Mouse (Mus musculus) hindbrain, embryonic 14.5 days (tissue): ENCODE measurements around the gene Gm10337. TPM values are rescaled to one million over a fixed set of nuclear protein-coding genes. Genes with fewer than 3 reads are reported as not detected.

Experiments
- ATAC-seq: fragments of 200-750 bp; cut with Nextera tagmentation; 2 replicates; pipeline ENCODE4 v1.8.0; 2017; ENCODE audit warnings: moderate number of reproducible peaks, mild to moderate bottlenecking, moderate TSS enrichment, moderate library complexity; ENCODE audit not compliant: low FRiP score
- DNase-seq: peaks from one replicate; pipeline ENCODE4 v3.0.0-alpha.2; 2015; ENCODE audit warnings: low spot score
- H3K27ac ChIP-seq: fragments of 300-500 bp; sonication (generic); 2 replicates; pipeline ENCODE4 v1.5.1; 2014; ENCODE audit warnings: mild to moderate bottlenecking, moderate library complexity
- H3K27me3 ChIP-seq: fragments of 300-500 bp; sonication (generic); 2 replicates; pipeline ENCODE4 v1.6.1; 2014; ENCODE audit warnings: mild to moderate bottlenecking, low read length, mixed read lengths; ENCODE audit not compliant: control insufficient read depth, insufficient read depth
- H3K36me3 ChIP-seq: fragments of 300-500 bp; sonication (generic); replicated peaks from 2 replicates; pipeline ENCODE4 v1.6.1; 2014; ENCODE audit not compliant: control insufficient read depth, insufficient read depth
- H3K4me1 ChIP-seq: fragments of 300-500 bp; sonication (generic); replicated peaks from 2 replicates; pipeline ENCODE4 v1.6.1; 2014; ENCODE audit warnings: antibody characterized with exemption, low read length, mixed read lengths; ENCODE audit not compliant: control insufficient read depth, insufficient read depth
- H3K4me2 ChIP-seq: fragments of 300-500 bp; sonication (generic); replicated peaks from 2 replicates; pipeline ENCODE4 v1.6.1; 2014; ENCODE audit warnings: mild to moderate bottlenecking, moderate library complexity
- H3K4me3 ChIP-seq: fragments of 300-500 bp; sonication (generic); replicated peaks from 2 replicates; pipeline ENCODE4 v1.5.1; 2014; ENCODE audit warnings: mild to moderate bottlenecking, low read length
- H3K9ac ChIP-seq: fragments of 300-500 bp; sonication (generic); 2 replicates; pipeline ENCODE4 v1.6.1; 2014
- H3K9me3 ChIP-seq: fragments of 300-500 bp; sonication (generic); 2 replicates; pipeline ENCODE4 v1.6.1; 2016; ENCODE audit warnings: low read length; ENCODE audit not compliant: control insufficient read depth
- WGBS: fragments of 180-500 bp; shearing (Covaris S2); extraction: QIAGEN DNeasy Blood & Tissue Kit; methylation state at CpG from one replicate; pipeline ENCODE4 v1.1.7; 2014; 5-methylcytosine and 5-hydroxymethylcytosine counted together
- polyA plus RNA-seq: library from polyadenylated mRNA; unstranded; fragments of >200 nt; fragmentation: Nextera tagmentation; extraction: Ambion mirVana; gene quantifications from 2 replicates; pipeline ENCODE4 v1.2.1, GENCODE M21; 2014

Gm10337 gene
- polyA plus RNA-seq, 1 experiment from 2014 or later: 9.6 TPM

DNA sequence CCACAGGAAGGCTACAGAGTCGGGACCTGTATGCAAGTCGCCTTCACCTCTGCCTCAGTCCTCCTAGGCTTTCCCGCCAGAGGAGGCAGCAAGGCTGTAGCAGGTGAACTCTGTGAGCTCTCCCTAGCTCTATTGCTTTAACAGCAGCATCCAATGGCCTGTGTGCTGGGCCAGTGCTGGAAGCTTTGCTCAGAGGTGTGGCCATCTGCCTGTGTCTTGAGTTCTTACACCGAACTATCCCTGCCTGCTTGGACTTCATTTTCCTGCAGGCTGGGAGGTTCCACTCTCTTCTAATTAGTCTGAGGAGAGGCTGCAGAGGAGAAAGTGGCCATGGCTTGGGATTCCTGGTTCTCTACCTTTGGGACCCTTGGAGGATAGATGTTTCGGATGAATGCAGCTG, 8.5 kb downstream of the Gm10337 start:
- Histone ChIP-seq H3K4me2 (peak overlapping the region; percentile 65), H3K9me3 (no peaks in the 10 kb centered on the region), H3K9ac (peak overlapping the region; percentile 40; the same call in 1 of the 2 replicates), H3K27me3 (no peaks in the 10 kb centered on the region), H3K4me3 (no peak overlapping the region), H3K4me1 (peaks cover 55% of the 10 kb centered on the region), H3K36me3 (peaks cover 18% of the 10 kb centered on the region; the same call in 1 of the 2 replicates), H3K27ac (peak overlapping the region; percentile 84)
- WGBS: 25% methylated on average over 5 of the region's 5 CpGs
- ATAC-seq (no peak), DNase-seq (no peak)

DNA sequence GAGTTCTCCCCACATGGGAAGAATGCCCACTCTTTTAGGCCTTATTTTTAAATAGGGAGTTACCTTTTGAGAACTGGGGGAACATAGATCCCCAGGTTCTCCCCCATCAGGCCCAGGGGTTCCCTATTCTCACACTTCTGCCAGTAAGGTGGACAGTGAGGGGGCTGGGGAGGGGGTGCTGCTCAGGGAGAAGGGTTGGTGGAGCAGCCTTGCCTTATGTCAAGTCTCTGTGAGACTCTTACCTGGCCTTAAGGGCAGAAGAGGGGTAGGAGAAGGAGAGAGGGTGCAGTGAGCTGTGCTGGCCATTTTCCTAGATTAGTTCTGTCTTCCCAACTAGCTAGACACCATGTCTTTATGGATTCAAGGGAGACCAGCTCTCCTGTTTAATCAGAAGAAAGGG, 8.9 kb downstream of the Gm10337 start:
- peaks cover 16% of the 10 kb centered on the region; the same call in 1 of the 2 replicates for H3K36me3 ChIP-seq
- H3K27ac ChIP-seq: peak overlapping the region; percentile 84
- no peaks in the 10 kb centered on the region for H3K9me3 ChIP-seq
- ATAC-seq: no peak
- H3K9ac ChIP-seq: peak overlapping the region; percentile 40; the same call in 1 of the 2 replicates
- DNase-seq: no peak
- no peak overlapping the region for H3K4me3 ChIP-seq
- peaks cover 55% of the 10 kb centered on the region for H3K4me1 ChIP-seq
- peak overlapping the region; percentile 65; the same call in 1 of the 2 replicates for H3K4me2 ChIP-seq
- no peaks in the 10 kb centered on the region for H3K27me3 ChIP-seq

DNA sequence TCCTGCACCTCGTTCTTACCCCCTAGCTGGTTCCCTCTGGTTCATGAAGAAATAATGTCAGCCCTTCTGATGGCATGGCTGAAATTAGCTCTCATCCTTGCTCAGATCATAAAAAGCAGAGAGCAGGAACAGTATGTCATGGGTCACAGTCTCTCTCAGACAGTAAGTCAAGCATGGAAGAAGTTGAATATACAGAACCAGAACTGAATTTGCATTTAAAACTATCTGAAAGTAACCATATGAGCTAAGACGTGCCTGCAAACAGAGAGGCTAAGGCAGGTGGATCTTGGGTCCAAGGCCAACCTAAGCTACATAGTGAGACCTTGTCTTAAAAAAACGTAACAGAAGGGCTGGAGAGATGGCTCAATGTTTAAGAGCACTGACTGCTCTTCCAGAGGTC, 9.5 kb downstream of the Gm10337 start:
- H3K4me3 ChIP-seq: no peak overlapping the region
- H3K9ac ChIP-seq: 0 out of 2 replicates have a peak overlapping the region, but pooled peaks have one; percentile 40
- peak overlapping the region; percentile 84 for H3K27ac ChIP-seq
- H3K27me3 ChIP-seq: no peaks in the 10 kb centered on the region
- ATAC-seq (no peak), DNase-seq (no peak)
- no peak overlapping the region for H3K4me2 ChIP-seq
- H3K36me3 ChIP-seq: peaks cover 11% of the 10 kb centered on the region; the same call in 1 of the 2 replicates
- H3K9me3 ChIP-seq: no peaks in the 10 kb centered on the region
- 76% methylated on average over 3 of the region's 3 CpGs for WGBS
- H3K4me1 ChIP-seq: peaks cover 55% of the 10 kb centered on the region

DNA sequence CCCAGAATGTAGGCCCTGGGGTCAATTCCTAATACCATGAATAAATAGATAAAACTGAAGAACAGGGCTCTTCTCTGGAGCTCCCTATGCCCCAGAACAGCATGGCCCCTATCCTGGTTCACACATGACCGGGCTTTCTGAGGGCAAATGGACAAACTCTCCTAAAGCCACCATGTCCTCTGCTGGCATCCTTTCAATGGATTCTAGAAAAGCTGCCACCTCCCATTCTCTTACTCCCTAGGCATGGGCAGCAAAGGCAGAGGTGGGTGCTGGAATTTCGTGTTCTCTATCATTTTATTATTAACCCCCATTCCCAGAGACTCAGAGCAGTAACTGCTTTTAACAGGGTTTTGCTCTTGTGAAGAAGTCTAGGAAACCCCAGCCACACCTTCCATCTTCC, 11.7 kb downstream of the Gm10337 start:
- Histone ChIP-seq H3K4me1 (peaks cover 51% of the 10 kb centered on the region), H3K27ac (no peak overlapping the region), H3K4me3 (peak overlapping the region; percentile 72), H3K9me3 (no peaks in the 10 kb centered on the region), H3K4me2 (peak overlapping the region; percentile 69), H3K36me3 (no peaks in the 10 kb centered on the region), H3K9ac (peak overlapping the region; percentile 87), H3K27me3 (no peaks in the 10 kb centered on the region)
- ATAC-seq (no peak), DNase-seq (no peak)
- WGBS: 86% methylated on average over 2 of the region's 2 CpGs

DNA sequence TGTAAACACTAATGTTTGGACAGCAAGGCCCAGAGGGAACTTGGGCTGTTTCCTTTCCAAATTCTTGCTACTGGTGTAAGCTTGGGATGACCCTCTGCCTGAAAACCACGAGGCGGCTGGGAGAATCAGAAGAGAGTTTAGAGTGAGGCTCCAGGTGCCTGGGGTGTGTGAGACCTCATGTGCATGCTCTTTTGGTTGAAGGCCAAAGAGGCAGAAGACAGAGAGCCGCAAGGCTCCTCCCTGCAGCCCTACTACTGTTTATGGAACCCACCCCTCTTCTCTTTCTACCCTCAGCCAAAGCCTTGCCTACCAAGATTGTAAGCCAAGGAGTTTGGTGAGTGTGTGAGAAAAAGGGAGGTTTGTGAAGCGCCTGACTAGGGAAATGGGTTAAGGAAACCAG, 12.3 kb downstream of the Gm10337 start:
- 54% methylated on average over 4 of the region's 4 CpGs for WGBS
- Histone ChIP-seq H3K4me3 (peak overlapping the region; percentile 72), H3K27me3 (no peaks in the 10 kb centered on the region), H3K9me3 (no peaks in the 10 kb centered on the region), H3K4me2 (peak overlapping the region; percentile 69), H3K27ac (peak overlapping the region; percentile 94), H3K36me3 (peaks cover 3% of the 10 kb centered on the region; the same call in 1 of the 2 replicates), H3K9ac (peak overlapping the region; percentile 87), H3K4me1 (peaks cover 50% of the 10 kb centered on the region)
- DNase-seq (no peak), ATAC-seq (no peak)

DNA sequence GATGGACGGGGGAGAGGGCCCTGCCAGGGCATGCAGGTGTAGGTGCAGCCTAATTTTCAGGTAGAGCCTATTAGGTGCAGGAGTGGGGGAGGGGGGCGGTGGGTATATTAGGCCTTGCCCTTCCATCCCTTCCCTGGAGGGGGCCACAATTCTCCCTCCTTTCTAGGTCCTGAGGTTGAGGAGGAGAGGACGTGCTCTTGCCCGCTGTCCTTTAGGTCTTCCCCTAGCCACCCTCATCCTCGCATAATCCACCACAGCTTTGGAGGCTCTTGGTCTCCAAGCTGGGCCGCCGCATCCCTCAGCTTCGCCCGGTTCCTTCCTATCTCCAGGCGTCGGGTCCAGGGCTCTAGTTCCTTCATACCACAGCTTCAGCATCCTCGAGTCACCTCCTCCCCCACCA, 12.8 kb downstream of the Gm10337 start:
- peak overlapping the region; percentile 69 for H3K4me2 ChIP-seq
- 0% methylated on average over 12 of the region's 12 CpGs for WGBS
- H3K27me3 ChIP-seq: no peaks in the 10 kb centered on the region
- peak overlapping the region; percentile 87 for H3K9ac ChIP-seq
- H3K27ac ChIP-seq: peak overlapping the region; percentile 94
- H3K9me3 ChIP-seq: no peaks in the 10 kb centered on the region
- ATAC-seq (no peak), DNase-seq (no peak)
- H3K36me3 ChIP-seq: peaks cover 7% of the 10 kb centered on the region; the same call in 1 of the 2 replicates
- H3K4me1 ChIP-seq: peaks cover 45% of the 10 kb centered on the region
- peak overlapping the region; percentile 72 for H3K4me3 ChIP-seq

DNA sequence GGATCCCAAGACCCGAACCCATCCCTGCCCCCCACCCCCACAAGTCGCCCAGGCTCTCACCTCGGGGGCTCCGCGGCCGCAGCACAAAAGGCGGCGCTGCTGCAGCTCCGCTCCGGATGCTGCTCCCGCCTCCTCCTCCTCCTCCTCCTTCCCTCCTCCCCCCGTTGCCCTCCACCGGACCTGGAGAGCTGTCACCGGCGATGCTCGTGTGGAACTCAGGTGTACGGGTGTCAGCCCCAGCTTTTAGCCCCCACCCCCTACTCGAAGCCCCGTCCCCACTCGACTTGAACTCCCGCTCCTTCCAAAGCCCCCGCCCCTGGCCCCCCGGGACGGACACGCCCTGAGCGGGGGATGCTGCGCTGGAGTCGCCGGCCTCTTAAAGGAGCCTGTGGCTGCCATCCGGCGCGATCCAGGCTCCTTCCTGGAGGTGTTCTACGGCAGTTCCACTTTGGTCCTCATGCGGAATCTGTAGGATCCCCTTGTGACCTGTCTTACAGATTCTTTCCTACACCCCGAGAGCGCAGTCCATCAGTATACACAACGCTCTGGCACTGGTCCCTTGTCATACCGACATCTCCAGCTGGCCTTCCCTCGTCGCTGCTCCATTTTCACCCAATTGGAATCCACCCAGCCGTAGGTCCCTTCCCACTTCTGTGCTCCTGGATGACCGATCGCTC, 13.3 kb downstream of the Gm10337 start, which contains the start of gene Map3k12:
Gene Map3k12 (minus strand): TSS at position 337 of the 677 bp plus-strand sequence.
- 1% methylated on average over 42 of the region's 43 CpGs for WGBS
- no peaks in the 10 kb centered on the region for H3K27me3 ChIP-seq
- H3K27ac ChIP-seq: peak within 1 kb of the TSS; percentile 94
- peak within 1 kb of the TSS; percentile 72 for H3K4me3 ChIP-seq
- H3K4me1 ChIP-seq: peaks cover 39% of the 10 kb centered on the region
- ATAC-seq (no peak), DNase-seq (peak; percentile 72)
- peaks cover 13% of the 10 kb centered on the region for H3K36me3 ChIP-seq
- H3K9ac ChIP-seq: peak within 1 kb of the TSS; percentile 87
- no peaks in the 10 kb centered on the region for H3K9me3 ChIP-seq
- peak within 1 kb of the TSS; percentile 69 for H3K4me2 ChIP-seq

DNA sequence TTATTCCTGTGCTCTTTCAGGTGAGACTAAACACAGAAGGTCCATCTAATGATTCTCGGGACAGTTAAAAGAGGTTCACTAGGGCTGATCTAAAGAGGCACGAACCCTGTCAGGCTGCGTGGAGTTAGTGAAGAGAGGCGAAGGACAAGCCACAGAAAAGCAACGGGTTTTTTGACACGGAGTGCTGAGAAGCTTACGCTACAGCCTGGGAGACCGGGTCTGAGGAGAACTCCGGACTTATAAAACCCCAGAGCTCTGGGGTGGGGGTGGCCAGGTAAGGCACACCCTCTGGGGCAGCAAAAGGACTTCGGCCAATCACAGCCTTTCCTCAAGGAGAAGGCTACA, 14.1 kb downstream of the Gm10337 start:
- Histone ChIP-seq H3K4me1 (peaks cover 31% of the 10 kb centered on the region), H3K36me3 (peaks cover 20% of the 10 kb centered on the region), H3K4me3 (peak overlapping the region; percentile 72), H3K9me3 (no peaks in the 10 kb centered on the region), H3K4me2 (peak overlapping the region; percentile 69), H3K27ac (peak overlapping the region; percentile 94), H3K9ac (peak overlapping the region; percentile 87), H3K27me3 (no peaks in the 10 kb centered on the region)
- DNase-seq (no peak), ATAC-seq (no peak)
- under 1% methylated on average over 10 of the region's 10 CpGs for WGBS

DNA sequence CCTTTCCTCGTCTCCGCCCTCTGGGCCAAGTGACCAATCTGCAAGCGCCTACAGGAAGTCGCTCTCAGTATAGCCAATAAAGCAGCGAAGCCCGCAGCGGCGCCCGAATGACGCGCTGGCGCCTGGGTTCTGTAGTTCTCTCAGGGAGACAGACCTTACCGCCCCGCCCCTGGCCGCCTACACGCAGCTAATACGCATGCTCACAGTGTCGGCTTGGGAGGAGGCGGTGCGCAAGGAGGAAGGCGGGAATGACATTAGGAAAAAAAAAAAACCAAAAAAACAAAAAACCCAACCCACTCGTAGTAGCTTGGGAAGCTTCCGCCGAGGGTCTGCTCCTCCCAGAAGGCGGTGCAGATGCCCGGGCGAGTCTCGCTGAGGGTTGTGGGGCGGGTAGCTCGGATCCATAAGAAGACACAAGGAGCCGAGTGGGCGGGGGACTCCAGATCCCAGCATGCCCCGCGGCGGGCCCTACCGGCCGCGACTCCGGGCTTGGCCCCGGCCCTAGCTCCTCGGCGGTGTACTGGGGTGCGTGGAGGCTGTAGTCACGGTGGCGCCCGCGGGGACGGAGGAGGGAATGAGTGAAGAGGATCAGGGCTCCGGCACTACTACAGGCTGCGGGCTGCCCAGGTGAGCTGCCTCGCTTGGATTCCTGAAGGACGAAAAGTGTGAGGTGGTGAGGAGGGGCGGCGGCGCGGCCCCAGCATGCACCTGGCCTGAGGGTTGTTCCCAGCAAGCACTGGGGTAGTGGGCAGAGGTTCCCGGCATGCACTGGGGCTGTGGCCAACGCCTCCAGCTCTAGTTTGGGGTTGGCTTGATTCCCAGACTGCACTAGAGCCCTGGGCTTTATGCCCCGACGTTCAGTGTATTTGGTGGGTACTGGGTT, 14.7 kb downstream of the Gm10337 start, which contains the start of gene Tarbp2:
Gene Tarbp2 (plus strand): TSS at position 217 of the 883 bp plus-strand sequence.
- peak within 1 kb of the TSS; percentile 72 for H3K4me3 ChIP-seq
- no peaks in the 10 kb centered on the region for H3K9me3 ChIP-seq
- H3K4me1 ChIP-seq: peaks cover 26% of the 10 kb centered on the region
- DNase-seq (peak; percentile 99), ATAC-seq (peak; percentile 92)
- peak within 1 kb of the TSS; percentile 97 for H3K27ac ChIP-seq
- H3K27me3 ChIP-seq: no peaks in the 10 kb centered on the region
- peaks cover 20% of the 10 kb centered on the region for H3K36me3 ChIP-seq
- peak within 1 kb of the TSS; percentile 69 for H3K4me2 ChIP-seq
- peak within 1 kb of the TSS; percentile 90 for H3K9ac ChIP-seq
- under 1% methylated on average over 60 of the region's 60 CpGs for WGBS
